Mouse (Mus musculus) adrenal gland, adult 18-20 months (tissue): ENCODE data around the gene Dip2b. TPM values are rescaled to one million over a fixed set of nuclear protein-coding genes. Genes with fewer than 3 reads are reported as not detected.

Experiments used
- DNase-seq, 2 experiments: peaks; one replicate each; pipeline ENCODE4 v3.0.0; 2021 to 2022; ENCODE audit warnings: low spot score in 2 of 2
- total RNA-seq, 2 experiments: library from RNA; stranded (reverse); gene quantifications; 1 replicate in 1 of 2; 2 replicates in 1 of 2; pipeline ENCODE4 v1.2.3; 2021

Dip2b gene
- total RNA-seq, 2 experiments from 2014 or later = 13.2 to 13.3 TPM

DNA sequence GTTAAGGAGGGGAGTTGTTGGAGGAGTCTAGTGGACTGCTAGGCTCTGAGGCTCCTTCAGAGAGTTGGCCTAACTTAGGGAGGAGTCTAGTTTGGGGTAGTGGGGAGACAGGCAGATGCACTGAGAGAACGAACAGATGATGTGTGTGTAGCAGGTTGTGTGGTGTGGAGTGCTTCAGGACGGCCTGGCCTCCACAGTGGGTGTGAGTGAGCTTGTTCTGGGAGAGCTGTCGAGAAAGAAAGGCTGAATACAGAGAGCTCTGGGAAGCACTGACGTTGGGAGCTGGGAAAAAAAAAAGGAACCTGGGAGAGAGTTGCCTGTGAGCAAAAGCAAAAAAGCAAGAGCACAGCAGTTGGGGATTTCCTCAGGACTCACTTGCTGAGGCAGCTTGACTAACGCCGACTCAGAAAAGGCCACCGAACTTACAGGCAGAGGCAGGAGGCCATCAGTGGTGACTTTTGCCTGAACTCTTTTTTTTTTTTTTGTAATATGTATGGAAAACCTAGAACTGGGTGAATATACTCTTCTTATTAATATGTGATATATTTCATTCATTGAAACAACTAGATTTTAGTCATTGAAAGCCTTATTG lies 11.1 kb downstream of the Dip2b start:
- DNase-seq = no peak

DNA sequence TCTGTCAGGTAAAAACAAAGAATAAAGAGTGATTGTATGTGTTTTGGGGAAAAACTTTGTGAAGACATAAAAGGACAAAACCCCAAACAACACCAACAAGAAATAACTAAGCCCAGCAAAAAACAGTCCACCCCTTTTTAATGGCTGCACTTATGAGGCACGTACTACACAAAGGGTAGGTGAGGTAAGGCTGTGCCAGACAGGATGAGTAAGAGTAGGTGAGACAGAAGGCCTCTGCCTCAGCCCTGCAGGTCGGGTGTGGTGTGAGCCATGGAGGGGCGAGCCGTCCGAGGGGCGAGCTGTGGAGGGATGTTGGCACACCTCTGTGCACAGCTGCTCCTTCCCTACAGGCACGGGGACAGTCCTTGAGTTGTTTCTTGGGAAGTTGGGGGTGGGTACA lies 12.5 kb downstream of the Dip2b start:
- DNase-seq = no peak

GRCm38 (mm10) chr15:100052726-100053125 lies 14.3 kb downstream of the Dip2b start:
- DNase-seq = no peak

DNA sequence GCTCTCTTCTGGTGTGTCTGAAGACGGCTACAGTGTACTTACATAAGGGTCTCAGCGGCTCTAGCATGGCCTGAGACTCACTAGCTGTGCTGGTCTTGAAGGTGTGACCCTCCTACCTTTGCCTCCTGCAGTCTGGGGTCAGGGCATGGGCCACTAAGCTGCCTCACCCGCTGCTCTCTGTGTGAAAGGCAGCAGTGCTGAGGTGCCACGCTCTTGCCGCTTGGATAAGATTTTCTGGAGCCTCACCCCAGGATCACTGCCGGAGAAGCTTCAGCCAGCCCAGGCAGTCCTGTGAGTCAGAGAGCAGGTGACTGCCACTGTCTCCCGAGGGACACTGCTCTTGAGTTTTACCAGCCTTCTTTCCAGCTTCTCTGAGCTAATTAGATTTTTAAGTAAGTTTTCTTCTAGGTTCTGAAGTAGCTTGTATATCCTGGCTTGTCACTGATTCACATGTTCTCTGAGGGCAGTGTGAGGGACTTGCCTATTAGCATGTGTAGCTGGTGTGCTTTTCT lies 18.0 kb downstream of the Dip2b start:
- no peak for DNase-seq

GRCm38 (mm10) chr15:100057698-100058097 lies 19.2 kb downstream of the Dip2b start:
- DNase-seq = no peak

GRCm38 (mm10) chr15:100058143-100058542 lies 19.7 kb downstream of the Dip2b start:
- no peak for DNase-seq

DNA sequence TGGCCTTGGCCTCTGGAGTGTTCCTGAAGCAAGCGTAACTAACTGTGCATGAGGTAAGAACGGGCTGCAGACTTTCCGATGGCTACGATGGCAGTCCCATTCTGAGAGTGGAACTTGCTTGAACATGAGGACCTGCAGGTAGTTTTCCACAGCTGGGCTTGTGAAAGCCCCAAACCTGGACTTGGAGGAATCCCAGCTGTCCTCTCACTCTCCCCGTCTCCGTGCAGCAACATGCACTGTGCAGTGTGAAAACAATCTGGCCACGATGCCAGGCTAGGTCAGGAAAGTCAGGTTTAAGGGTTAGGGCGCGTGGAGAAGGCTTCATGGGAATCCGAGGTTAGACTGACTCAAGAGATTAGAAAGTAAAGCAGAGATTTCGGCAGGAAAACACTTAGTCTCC lies 20.4 kb downstream of the Dip2b start:
- no peak for DNase-seq

DNA sequence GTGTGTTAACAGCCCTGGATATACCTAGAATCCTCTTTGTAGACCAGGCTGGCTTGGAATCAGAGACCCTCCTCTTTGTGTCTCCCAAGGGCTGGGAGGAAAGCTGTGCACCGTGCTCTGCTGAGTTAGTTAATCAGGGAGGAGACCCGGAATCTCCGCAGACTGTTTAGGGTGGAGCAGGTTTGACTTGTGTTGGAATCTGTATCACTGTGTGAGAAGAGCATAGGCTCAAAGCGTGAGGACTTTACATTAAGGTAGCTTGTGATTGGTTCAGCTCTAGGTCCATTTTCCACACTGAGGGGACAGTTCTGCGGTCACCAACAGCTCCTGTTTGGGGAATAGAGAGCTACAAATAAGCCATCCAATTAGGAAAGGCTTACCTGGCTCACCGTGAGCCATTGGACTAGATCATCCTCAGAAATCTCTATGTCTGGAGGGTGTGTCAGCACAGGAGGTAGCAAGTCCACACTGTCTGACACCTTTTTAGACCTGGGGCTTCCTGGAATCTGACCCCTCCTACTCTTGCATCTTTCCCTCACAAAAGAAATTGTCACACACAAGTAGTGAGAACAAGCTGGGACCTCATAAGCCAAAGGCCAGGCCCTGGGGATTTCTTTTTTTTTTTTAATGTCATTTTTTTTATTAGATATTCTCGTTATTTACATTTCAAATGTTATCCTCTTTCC lies 21.3 kb downstream of the Dip2b start:
- no peak for DNase-seq

DNA sequence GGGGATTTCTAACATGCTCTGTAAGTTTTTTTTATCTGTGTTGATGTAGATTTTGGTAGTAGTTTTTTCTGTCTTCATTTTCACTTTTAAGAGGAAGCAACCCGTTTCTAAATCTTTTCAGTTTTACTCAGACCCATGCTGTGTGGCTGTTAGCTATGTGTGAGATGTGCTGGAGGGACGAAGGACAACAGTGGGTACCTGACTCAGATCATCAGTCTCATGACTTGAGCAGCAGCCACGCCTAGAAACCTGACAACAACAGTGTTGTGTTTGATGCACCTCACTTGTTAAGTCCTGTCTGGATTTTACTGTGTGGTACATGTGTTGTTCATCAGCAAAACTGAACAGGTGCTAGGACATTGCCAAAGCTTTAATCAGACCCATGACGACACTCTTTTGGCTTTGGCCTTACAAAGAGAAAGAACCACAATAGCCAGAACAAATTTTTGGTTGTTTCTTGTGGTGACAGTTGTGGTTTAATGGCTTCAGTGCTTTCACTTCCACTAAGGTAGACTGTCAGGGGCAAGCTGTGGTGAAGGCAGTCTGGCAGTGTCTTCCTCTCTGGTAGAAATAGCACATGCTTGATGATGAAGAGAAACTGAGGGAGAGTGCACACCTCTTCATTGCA lies 22.2 kb downstream of the Dip2b start:
- DNase-seq = no peak

DNA sequence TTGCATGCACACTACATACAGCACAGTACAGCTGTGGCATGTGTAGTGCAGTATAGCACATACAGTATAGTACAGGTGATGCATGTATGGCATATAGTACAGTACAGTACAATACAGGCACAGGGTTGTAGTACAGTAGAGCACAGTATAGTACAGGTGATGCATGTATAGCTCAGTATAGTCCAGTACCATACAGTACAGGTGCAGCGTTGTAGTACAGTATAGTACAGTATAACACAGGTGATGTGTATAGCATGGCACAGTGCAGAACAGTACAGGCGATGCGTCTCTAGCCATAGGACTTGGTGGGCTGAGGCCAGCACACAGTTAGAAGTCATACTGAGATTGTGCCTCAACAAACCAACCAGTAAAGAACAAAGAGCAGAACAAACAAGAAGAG lies 22.9 kb downstream of the Dip2b start:
- no peak for DNase-seq

- DNase-seq = no peak
These were observed 24.8 kb downstream of the Dip2b start for GRCm38 (mm10) chr15:100063229-100063773.

- DNase-seq = no peak
These were observed 28.2 kb downstream of the Dip2b start for GRCm38 (mm10) chr15:100066702-100067101.

DNA sequence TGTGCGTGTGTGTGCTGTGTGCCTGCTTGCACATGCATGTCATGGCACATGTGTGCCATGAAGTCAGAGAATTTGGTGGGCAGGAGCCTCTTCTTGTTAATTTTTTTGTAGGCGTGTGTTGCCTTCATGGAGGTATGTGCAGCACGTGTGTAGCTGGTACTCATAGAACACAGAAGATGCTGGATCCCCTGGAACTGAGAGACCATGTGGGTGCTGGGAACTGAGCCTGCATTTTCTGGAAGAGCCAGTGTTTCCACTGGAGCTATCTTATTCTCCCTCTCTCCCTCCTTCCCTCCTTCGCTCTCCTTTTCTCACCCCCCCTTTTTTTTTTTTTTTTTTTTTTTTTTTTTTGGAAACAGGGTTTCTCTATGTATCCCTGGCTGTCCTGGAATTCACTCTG lies 30.6 kb downstream of the Dip2b start:
- no peak for DNase-seq

DNA sequence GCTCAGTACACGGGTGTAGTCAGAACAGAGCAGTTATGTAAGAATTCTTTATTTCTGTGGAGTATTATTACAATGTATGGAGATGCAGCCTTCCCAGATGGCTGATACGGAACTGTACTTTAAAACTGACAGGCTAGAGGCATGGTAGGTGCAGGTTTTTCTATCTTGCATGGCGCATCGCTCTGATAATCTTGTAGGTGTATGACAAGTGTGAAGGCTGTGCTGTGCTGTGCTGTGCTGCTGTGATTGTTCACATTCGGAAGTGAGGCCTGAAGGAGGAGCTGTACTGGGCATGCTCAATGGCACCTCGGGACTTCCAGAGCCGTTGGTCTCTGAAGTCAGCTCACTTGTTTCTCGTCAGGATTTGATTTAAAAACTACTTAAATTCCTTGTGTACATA lies 31.6 kb downstream of the Dip2b start:
- no peak for DNase-seq

GRCm38 (mm10) chr15:100071819-100072218 lies 33.4 kb downstream of the Dip2b start:
- no peak for DNase-seq

DNA sequence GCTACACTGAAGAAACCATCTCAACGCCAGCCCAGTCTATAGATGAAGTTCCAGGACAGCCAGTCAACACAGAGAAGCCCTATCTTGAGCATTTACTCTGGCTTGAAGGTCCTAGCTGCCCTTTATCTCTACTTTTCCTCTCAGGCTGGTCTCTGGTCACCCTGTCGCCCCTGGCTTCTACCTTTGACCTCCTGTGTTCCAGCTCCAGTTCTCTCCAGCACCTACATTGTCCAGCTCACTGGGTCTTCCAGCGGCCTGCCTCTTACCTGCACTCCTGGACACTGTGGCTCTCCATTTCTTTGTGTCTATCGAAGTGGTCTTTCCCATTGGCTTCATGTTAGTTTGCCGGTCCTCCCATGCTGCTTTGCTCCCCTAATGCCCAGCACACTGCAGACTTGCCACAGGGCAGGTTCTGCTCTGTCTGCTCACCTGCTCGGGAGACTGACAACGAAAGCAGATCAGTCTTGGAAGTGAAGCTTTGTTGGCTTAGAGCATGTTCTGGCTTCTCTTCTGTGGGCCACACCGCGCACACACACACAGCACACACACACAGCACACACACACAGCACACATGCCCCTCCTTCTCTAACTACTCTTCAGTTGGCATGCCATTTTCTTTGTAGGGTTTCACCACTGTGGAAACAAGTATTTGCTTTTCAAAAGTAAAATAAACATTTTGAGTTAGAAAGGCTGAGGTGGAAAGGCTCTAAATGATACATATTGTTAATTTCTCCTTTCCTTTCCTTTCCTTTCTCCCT lies 35.4 kb downstream of the Dip2b start:
- no peak for DNase-seq

GRCm38 (mm10) chr15:100074754-100075153 lies 36.3 kb downstream of the Dip2b start:
- no peak for DNase-seq

DNA sequence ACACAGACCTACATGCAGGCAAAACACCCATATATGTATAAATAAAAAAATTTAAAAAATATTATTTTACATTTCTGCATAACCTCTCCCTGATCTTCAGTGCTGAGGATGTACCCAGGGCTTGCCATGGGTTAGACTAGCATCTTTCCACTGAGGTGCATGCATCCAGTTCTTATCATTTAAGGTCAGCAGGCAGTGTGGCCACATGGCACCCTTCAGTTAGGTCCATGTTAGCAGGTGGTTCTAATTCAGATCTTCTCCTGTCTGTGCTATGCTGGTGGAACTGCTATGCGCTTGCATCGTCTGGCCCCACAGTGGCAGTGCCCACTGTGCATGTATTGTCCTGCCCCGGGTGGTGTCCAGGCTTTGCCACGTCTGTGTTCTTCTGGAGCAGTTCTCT lies 37.9 kb downstream of the Dip2b start:
- DNase-seq = no peak

DNA sequence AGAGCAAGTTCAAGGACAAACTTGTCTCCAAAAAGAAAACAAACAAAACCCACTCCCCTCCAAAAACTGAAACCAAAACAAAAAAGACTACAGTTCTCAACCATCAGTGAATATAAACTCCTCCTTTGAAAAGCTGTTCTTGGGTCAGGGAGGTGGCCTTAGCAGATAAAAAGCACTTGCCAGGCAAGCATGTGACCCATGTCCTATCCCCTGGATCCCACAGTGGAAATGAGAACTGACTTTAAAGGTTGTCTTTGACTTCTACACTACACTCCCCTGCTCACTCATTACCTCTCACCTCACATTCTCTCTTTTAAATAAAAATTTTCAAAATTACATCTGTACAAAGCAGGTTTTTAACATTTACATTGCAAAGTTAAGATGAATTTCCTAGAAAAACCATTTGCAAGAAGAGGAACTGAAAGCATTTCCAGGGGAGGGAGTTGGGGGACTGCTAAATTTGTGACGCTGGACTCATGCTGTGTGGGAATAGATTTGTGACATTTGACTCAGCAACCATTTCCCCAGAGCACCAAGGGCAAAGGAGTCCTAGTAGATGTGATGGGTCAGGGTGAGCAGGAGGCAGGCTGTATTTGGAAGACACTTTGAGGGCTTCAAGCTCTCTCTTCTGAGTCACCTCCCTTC lies 42.5 kb downstream of the Dip2b start:
- DNase-seq = no peak

- DNase-seq = no peak
These were observed 43.1 kb downstream of the Dip2b start for GRCm38 (mm10) chr15:100081478-100081998.

DNA sequence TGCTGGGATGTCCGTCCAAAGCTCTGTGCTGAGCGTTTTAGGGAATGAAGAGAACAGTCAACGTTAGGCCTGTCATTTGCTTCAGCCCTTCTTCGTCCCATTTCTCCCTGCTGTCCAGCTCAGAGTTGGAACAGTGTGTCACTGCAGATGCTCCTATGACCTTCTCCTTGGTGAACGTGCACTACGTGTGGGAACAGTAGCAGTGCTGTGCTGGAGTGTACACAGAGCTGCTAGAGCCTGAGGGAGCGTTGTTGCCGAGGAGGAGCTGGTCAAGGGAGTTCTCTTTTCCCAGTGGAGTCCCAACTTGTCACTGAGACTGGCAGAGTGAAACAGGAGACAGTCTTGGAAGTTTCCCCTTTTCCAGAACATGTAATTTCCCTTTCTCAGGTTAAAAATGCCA lies 43.6 kb downstream of the Dip2b start:
- no peak for DNase-seq
